Mouse (Mus musculus) CH12.LX (cell line): ENCODE results near the gene Prph2.

Experiments used
- CTCF ChIP-seq, 2 experiments: IDR thresholded peaks in 1 of 2; conservative IDR thresholded peaks in 1 of 2; 2 replicates each; pipeline ENCODE4 v1.5.1; 2011 to 2012; ENCODE audit warnings: low read depth in 2 of 2, low read length in 2 of 2, improper control_type of control experiment in 1 of 2, inconsistent platforms in 1 of 2, mild to moderate bottlenecking in 1 of 2, moderate library complexity in 1 of 2
- KAT2A ChIP-seq: IDR thresholded peaks from 2 replicates; pipeline ENCODE4 v1.6.1; 2012; ENCODE audit warnings: low read length, improper control_type of control experiment, inconsistent platforms; ENCODE audit not compliant: insufficient replicate concordance
- POLR2A ChIP-seq: IDR thresholded peaks from 2 replicates; pipeline ENCODE4 v1.6.1; 2011; ENCODE audit warnings: low read depth, mild to moderate bottlenecking, improper control_type of control experiment, low read length

DNA sequence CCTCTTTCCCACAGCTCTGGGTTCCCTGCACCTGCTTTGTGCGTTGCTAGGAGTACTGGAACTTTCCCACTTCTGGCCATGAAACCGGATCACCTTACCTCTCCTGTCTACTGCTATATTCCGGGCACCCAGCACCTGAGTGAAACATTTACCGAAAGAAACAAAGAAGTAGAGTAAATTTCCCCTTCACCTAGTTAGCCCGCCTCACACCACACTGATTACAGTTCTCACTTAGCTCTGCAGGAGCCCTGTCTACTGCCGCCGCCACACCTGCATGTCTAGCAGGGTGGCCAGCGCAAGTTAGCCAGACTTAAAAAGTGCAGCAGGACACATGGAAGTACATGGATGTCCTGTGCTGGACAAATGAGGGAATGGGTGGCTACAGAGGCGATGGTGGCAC, 27.2 kb upstream of the Prph2 start:
- TF ChIP-seq CTCF (conservative IDR thresholded peaks at IDR 0.05 in 1 of 2, IDR thresholded peaks at IDR 0.05 in 1 of 2; ENCODE audit: low read depth in 2 of 2, low read length in 2 of 2), result no peak
- TF ChIP-seq KAT2A, result no peak
- TF ChIP-seq POLR2A, result no peak
